Mouse (Mus musculus) erythroblast, embryonic 14.5 days (primary cell): Measurements from ENCODE around the gene Col15a1.

ENCODE experiments used
- GATA1 ChIP-seq: IDR thresholded peaks from 2 replicates; pipeline ENCODE4 v1.6.1; 2012; ENCODE audit warnings: low read length, inconsistent platforms, mixed read lengths
- TAL1 ChIP-seq: IDR thresholded peaks from 3 replicates; pipeline ENCODE4 v1.6.1; 2012; ENCODE audit warnings: low read length, inconsistent platforms, mixed read lengths

- no peak for TF ChIP-seq GATA1
- TF ChIP-seq TAL1: no peak
These were observed 26.8 kb downstream of the Col15a1 start for GRCm38 (mm10) chr4:47234667-47235267.
